In genomic region chr1:135095189-135095588, GRCm38 (mm10) we compare ENCODE assay signal across 18 mouse cellular contexts. TPM values are rescaled to one million over a fixed set of nuclear protein-coding genes. Genes with fewer than 3 reads are reported as not detected.
DNase-seq lines count a peak whose midpoint lies in the region; ATAC-seq lines count a peak whose summit lies in the region.
"Had no signal": no experiment of that assay in that cellular context is flagged by ENCODE, and none has a peak within 500 bp of the region (broad histone marks: within the 10 kb centered on the region; RNA-seq: fewer than 3 reads in every experiment).

No protein-coding gene starts in this region.

- H3K27ac ChIP-seq in heart, embryonic 15.5 days, result peak overlapping the region; percentile 2
- H3K27ac ChIP-seq in heart, embryonic 12.5 days (ENCODE audit: poor library complexity, severe bottlenecking), result no peak overlapping the region
- H3K27ac ChIP-seq in liver, embryonic 16.5 days (ENCODE audit: low read length), result no peak overlapping the region
- no peak overlapping the region for H3K27ac ChIP-seq in forebrain, embryonic 13.5 days
- H3K27ac ChIP-seq: embryonic facial prominence, embryonic 15.5 days; forebrain, embryonic 15.5 days; hindbrain, embryonic 12.5 days; liver, embryonic 14.5 days had no signal

- peaks cover 40% of the 10 kb centered on the region for H3K4me1 ChIP-seq in heart, embryonic 15.5 days (replicated peaks)
- peaks cover 37% of the 10 kb centered on the region for H3K4me1 ChIP-seq in heart, embryonic 12.5 days (replicated peaks)
- peaks cover 3% of the 10 kb centered on the region; the same call in 1 of the 2 replicates for H3K4me1 ChIP-seq in liver, embryonic 16.5 days (ENCODE audit: control insufficient read depth, low read depth, low read length)
- peaks cover 6% of the 10 kb centered on the region for H3K4me1 ChIP-seq in forebrain, embryonic 13.5 days
- H3K4me1 ChIP-seq: hindbrain, embryonic 12.5 days had no signal

- no peak overlapping the region for H3K4me2 ChIP-seq in heart, embryonic 15.5 days
- no peak overlapping the region for H3K4me2 ChIP-seq in heart, embryonic 12.5 days
- no peak overlapping the region for H3K4me2 ChIP-seq in liver, embryonic 16.5 days (ENCODE audit: low read depth, low read length)
- no peak overlapping the region for H3K4me2 ChIP-seq in forebrain, embryonic 13.5 days
- H3K4me2 ChIP-seq: embryonic facial prominence, embryonic 15.5 days; forebrain, embryonic 15.5 days; hindbrain, embryonic 12.5 days had no signal

- DNase-seq in splenic B cell, adult 2 months (ENCODE audit: low read depth, low spot score), result peak; percentile 77
- DNase-seq in ovary, adult 18-20 months (ENCODE audit: low spot score), result no peak
- DNase-seq: adrenal gland, postnatal 14 days; cerebellum, postnatal 36 days; gastrocnemius, postnatal 10 days; kidney, postnatal 14 days; layer of hippocampus, adult 9-11 months; lung, postnatal 4 days had no signal

- H3K27me3 ChIP-seq in heart, embryonic 15.5 days, result peaks cover 2% of the 10 kb centered on the region
- H3K27me3 ChIP-seq in heart, embryonic 12.5 days (replicated peaks), result peaks cover 64% of the 10 kb centered on the region
- H3K27me3 ChIP-seq in liver, embryonic 16.5 days (ENCODE audit: control insufficient read depth, insufficient read depth, low read depth, low read length), result no peaks in the 10 kb centered on the region
- no peaks in the 10 kb centered on the region for H3K27me3 ChIP-seq in splenic B cell, adult 2 months (ENCODE audit: control insufficient read depth, insufficient read depth, low read length, poor library complexity, severe bottlenecking)
- H3K27me3 ChIP-seq in forebrain, embryonic 13.5 days, result peaks cover 2% of the 10 kb centered on the region; the same call in 1 of the 2 replicates
- H3K27me3 ChIP-seq: embryonic facial prominence, embryonic 15.5 days; forebrain, embryonic 15.5 days had no signal

- H3K4me3 ChIP-seq in heart, embryonic 15.5 days, result no peak overlapping the region
- no peak overlapping the region for H3K4me3 ChIP-seq in heart, embryonic 12.5 days
- H3K4me3 ChIP-seq in liver, embryonic 16.5 days (ENCODE audit: low read depth, low read length), result no peak overlapping the region
- no peak overlapping the region for H3K4me3 ChIP-seq in forebrain, embryonic 13.5 days
- H3K4me3 ChIP-seq: embryonic facial prominence, embryonic 15.5 days; forebrain, embryonic 15.5 days; hindbrain, embryonic 12.5 days had no signal

- H3K9ac ChIP-seq in heart, embryonic 15.5 days, result no peak overlapping the region
- no peak overlapping the region for H3K9ac ChIP-seq in heart, embryonic 12.5 days
- H3K9ac ChIP-seq in liver, embryonic 16.5 days (ENCODE audit: low read depth, low read length), result no peak overlapping the region
- H3K9ac ChIP-seq in forebrain, embryonic 13.5 days, result no peak overlapping the region
- H3K9ac ChIP-seq: embryonic facial prominence, embryonic 15.5 days; forebrain, embryonic 15.5 days; hindbrain, embryonic 12.5 days; liver, embryonic 14.5 days had no signal

- WGBS in heart, embryonic 15.5 days, result 11% methylated on average over 7 of the region's 7 CpGs
- WGBS in heart, embryonic 12.5 days, result 7% methylated on average over 7 of the region's 7 CpGs
- 5% methylated on average over 7 of the region's 7 CpGs for WGBS in liver, embryonic 16.5 days (ENCODE audit: insufficient replicate concordance)
- WGBS in forebrain, embryonic 13.5 days, result 74% methylated on average over 7 of the region's 7 CpGs

- H3K36me3 ChIP-seq in heart, embryonic 15.5 days, result no peaks in the 10 kb centered on the region
- H3K36me3 ChIP-seq in heart, embryonic 12.5 days, result no peaks in the 10 kb centered on the region
- H3K36me3 ChIP-seq in liver, embryonic 16.5 days (ENCODE audit: control insufficient read depth, insufficient read depth), result no peaks in the 10 kb centered on the region
- no peaks in the 10 kb centered on the region for H3K36me3 ChIP-seq in splenic B cell, adult 2 months (ENCODE audit: control insufficient read depth, insufficient read depth, low read length, poor library complexity, severe bottlenecking)
- H3K36me3 ChIP-seq in forebrain, embryonic 13.5 days (ENCODE audit: poor library complexity, severe bottlenecking), result no peaks in the 10 kb centered on the region
- H3K36me3 ChIP-seq: embryonic facial prominence, embryonic 15.5 days; forebrain, embryonic 15.5 days; hindbrain, embryonic 12.5 days had no signal

- 0 out of 2 replicates have a peak, but pooled peaks have one; percentile 21 for ATAC-seq in heart, embryonic 15.5 days (replicated peaks; ENCODE audit: insufficient number of reproducible peaks, insufficient read depth, low FRiP score, low read depth)
- no peak for ATAC-seq in heart, embryonic 12.5 days (ENCODE audit: insufficient number of reproducible peaks, low FRiP score)
- ATAC-seq in granulocyte monocyte progenitor cell, adult 5-6 weeks (replicated peaks; ENCODE audit: poor library complexity, severe bottlenecking), result peak; percentile 80
- ATAC-seq in liver, embryonic 16.5 days (ENCODE audit: low read depth), result 0 out of 2 replicates have a peak, but pooled peaks have one; percentile 37
- ATAC-seq in forebrain, embryonic 13.5 days, result no peak
- ATAC-seq: forebrain, embryonic 15.5 days; intestine, embryonic 16.5 days had no signal

- no peaks in the 10 kb centered on the region for H3K9me3 ChIP-seq in heart, embryonic 15.5 days (replicated peaks)
- H3K9me3 ChIP-seq in heart, embryonic 12.5 days (replicated peaks), result no peaks in the 10 kb centered on the region
- H3K9me3 ChIP-seq in liver, embryonic 16.5 days (replicated peaks; ENCODE audit: control insufficient read depth, low read length), result no peaks in the 10 kb centered on the region
- H3K9me3 ChIP-seq in forebrain, embryonic 13.5 days (replicated peaks), result no peaks in the 10 kb centered on the region
- H3K9me3 ChIP-seq: embryonic facial prominence, embryonic 15.5 days; forebrain, embryonic 15.5 days; hindbrain, embryonic 12.5 days had no signal

RNA-seq across cellular contexts. Expression of gene Lgr6, which starts 9.9 kb away (rescaled TPM):
- 3.4 and 5.9 TPM in 2 replicates for polyA plus RNA-seq in heart, embryonic 15.5 days (2015; fragmentation: Nextera tagmentation; extraction: Ambion mirVana)
- 0.80 and 0.82 TPM in 2 replicates for polyA plus RNA-seq in heart, embryonic 12.5 days (2016; fragmentation: Nextera tagmentation; extraction: Ambion mirVana)
- total RNA-seq in granulocyte monocyte progenitor cell, adult 5-6 weeks (2014; fragmentation: Nextera tagmentation), result not detected in 2 replicates
- total RNA-seq in granulocyte monocyte progenitor cell, adult 5-6 weeks (2017), result 0.04 TPM in 1 of 2 replicates, not detected in the other
- polyA plus RNA-seq in liver, embryonic 16.5 days (2015; fragmentation: Nextera tagmentation; extraction: Ambion mirVana), result 0.07 and 0.08 TPM in 2 replicates
- 0.15 and 0.30 TPM in 2 replicates for polyA plus RNA-seq in forebrain, embryonic 13.5 days (2015; fragmentation: Nextera tagmentation; extraction: Ambion mirVana)

RNA-seq across cellular contexts. Expression of gene Ptpn7, which starts 37.3 kb away (rescaled TPM):
- 1.8 and 10.2 TPM in 2 replicates for polyA plus RNA-seq in heart, embryonic 15.5 days (2015; fragmentation: Nextera tagmentation; extraction: Ambion mirVana)
- 1.0 and 1.4 TPM in 2 replicates for polyA plus RNA-seq in heart, embryonic 12.5 days (2016; fragmentation: Nextera tagmentation; extraction: Ambion mirVana)
- total RNA-seq in granulocyte monocyte progenitor cell, adult 5-6 weeks (2014; fragmentation: Nextera tagmentation), result 133 and 146 TPM in 2 replicates
- 101 and 112 TPM in 2 replicates for total RNA-seq in granulocyte monocyte progenitor cell, adult 5-6 weeks (2017)
- polyA plus RNA-seq in liver, embryonic 16.5 days (2015; fragmentation: Nextera tagmentation; extraction: Ambion mirVana), result 9.0 and 9.6 TPM in 2 replicates
- 0.34 and 0.53 TPM in 2 replicates for polyA plus RNA-seq in forebrain, embryonic 13.5 days (2015; fragmentation: Nextera tagmentation; extraction: Ambion mirVana)

RNA-seq across cellular contexts. Expression of gene Arl8a, which starts 51.4 kb away (rescaled TPM):
- 34.0 and 45.6 TPM in 2 replicates for polyA plus RNA-seq in heart, embryonic 15.5 days (2015; fragmentation: Nextera tagmentation; extraction: Ambion mirVana)
- polyA plus RNA-seq in heart, embryonic 12.5 days (2016; fragmentation: Nextera tagmentation; extraction: Ambion mirVana), result 36.4 and 36.6 TPM in 2 replicates
- 35.6 and 48.5 TPM in 2 replicates for total RNA-seq in granulocyte monocyte progenitor cell, adult 5-6 weeks (2014; fragmentation: Nextera tagmentation)
- total RNA-seq in granulocyte monocyte progenitor cell, adult 5-6 weeks (2017), result 18.3 and 20.3 TPM in 2 replicates
- 7.8 and 9.9 TPM in 2 replicates for polyA plus RNA-seq in liver, embryonic 16.5 days (2015; fragmentation: Nextera tagmentation; extraction: Ambion mirVana)
- 161 and 162 TPM in 2 replicates for polyA plus RNA-seq in forebrain, embryonic 13.5 days (2015; fragmentation: Nextera tagmentation; extraction: Ambion mirVana)

Comparison
In these comparisons a context has a peak if more than half of its experiments do, and no peak if none do; other contexts are left out.
1. ATAC-seq: peak in heart, embryonic 15.5 days (single experiment), granulocyte monocyte progenitor cell, adult 5-6 weeks (single experiment) and liver, embryonic 16.5 days (single experiment); none in heart, embryonic 12.5 days (single experiment) and forebrain, embryonic 13.5 days (single experiment).